Mouse (Mus musculus) mature B cell (primary cell): ENCODE data around the gene Phf12.

Experiments
- in situ Hi-C: fragments of 300-500 bp; cut with MboI; formaldehyde crosslinking; loops from 2 replicates; pipeline ENCODE4 v1.14.3; 2019

Phf12 gene

GRCm38 (mm10) chr11:78073577-78074276 is 91.2 kb downstream of the Phf12 start:
- in situ Hi-C loops: no loop called here

- in situ Hi-C loops: no loop called here
Observed at GRCm38 (mm10) chr11:78074277-78074652, 91.7 kb downstream of the Phf12 start.

DNA sequence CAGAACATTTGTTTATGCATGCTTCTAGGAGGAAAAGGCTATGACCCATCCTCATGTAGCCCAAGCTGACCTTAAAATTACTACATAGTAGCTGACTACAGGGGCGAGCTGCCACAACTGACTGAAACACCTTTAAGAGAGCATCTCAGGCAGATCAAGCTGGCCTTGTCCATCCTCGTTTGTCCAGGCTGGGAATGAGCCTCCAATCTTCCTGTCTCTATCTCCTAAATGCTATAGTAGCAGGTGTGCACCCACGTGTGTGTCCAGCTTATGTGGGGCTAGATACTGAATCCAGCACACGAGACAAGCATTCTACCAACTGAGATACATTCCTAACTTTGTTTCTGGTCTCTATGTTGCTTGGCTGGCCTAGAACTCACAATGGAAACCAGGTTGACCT is 92.1 kb downstream of the Phf12 start:
- in situ Hi-C loops: no loop called here
